Mouse (Mus musculus) brain, embryonic 14.5 days (tissue): ENCODE results near the gene Gm10277.

Experiments
- CTCF ChIP-seq: fragments of 200-500 bp; IDR thresholded peaks from 2 replicates; pipeline ENCODE4 v1.5.1; 2012; ENCODE audit warnings: inconsistent platforms, mild to moderate bottlenecking, moderate library complexity, borderline replicate concordance; ENCODE audit not compliant: insufficient read depth, insufficient read length; ENCODE audit errors: extremely low read depth
- POLR2A ChIP-seq: fragments of 200-500 bp; IDR thresholded peaks from 2 replicates; pipeline ENCODE4 v1.6.1; 2012; ENCODE audit warnings: mild to moderate bottlenecking, inconsistent platforms, borderline replicate concordance; ENCODE audit not compliant: poor library complexity, insufficient read depth, insufficient read length, severe bottlenecking; ENCODE audit errors: extremely low read depth

DNA sequence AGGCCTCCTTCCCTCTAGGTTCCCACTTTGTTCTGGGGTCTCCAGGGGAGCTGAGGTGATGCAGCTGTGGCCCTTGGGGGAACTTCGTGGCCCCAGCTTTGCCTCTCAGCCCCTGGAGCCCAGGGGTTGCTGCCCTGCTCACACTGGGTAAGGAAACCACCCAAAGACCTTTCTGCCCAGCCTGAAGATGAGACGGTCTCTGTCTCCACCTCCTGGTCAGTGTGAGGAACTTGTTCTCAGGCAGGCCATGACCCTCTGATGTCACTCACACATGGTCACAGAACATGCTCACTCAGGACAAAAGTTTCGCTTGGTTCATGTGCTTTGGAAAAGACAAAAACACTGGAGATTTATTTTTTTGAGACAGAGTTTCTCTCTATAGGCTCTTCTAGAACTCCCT lies 28.5 kb upstream of the Gm10277 start:
- no peak for TF ChIP-seq POLR2A
- TF ChIP-seq CTCF, result peak; percentile 84
